16 mouse cellular contexts compared by ENCODE assay signal in the genomic region with DNA sequence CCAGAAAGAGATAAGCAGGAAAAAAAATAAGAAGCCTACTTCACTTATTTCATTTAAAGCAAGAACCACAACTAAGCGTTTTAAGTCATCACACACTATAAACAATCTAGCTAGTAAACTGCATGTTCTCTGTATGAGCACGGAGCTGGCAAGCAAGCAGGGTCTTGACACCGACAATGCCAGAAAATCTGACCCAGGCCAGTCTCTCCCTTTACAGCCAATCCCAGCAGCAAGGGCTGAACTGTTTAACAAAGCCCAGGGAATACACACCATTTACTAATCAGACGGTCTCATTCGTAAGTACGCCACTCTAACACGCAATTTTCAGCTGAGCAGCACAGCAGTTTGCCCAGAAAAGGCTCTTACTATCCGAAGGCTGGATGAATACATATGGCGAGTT.
DNase-seq lines count a peak whose midpoint lies in the region; ATAC-seq and TF ChIP-seq lines count a peak whose summit lies in the region.
"Had no signal": no experiment of that assay in that cellular context is flagged by ENCODE, and none has a peak within 500 bp of the region (broad histone marks: within the 10 kb centered on the region; RNA-seq: fewer than 3 reads in every experiment).

No protein-coding gene starts in this region.

- no peak overlapping the region for H3K4me3 ChIP-seq in heart, embryonic 11.5 days (ENCODE audit: low read depth, low read length)
- H3K4me3 ChIP-seq in left cerebral cortex, adult 2 months = no peak overlapping the region
- H3K4me3 ChIP-seq in lung, postnatal 0 days (ENCODE audit: low read depth, low read length) = no peak overlapping the region
- H3K4me3 ChIP-seq in lung, adult 2 months (replicated peaks; ENCODE audit: extremely low read depth, low read depth, low read length) = no peak overlapping the region
- H3K4me3 ChIP-seq: limb, embryonic 13.5 days; midbrain, embryonic 12.5 days had no signal

- H3K4me1 ChIP-seq in heart, embryonic 11.5 days (ENCODE audit: control insufficient read depth, insufficient read depth, low read length) = peaks cover 58% of the 10 kb centered on the region
- peaks cover 39% of the 10 kb centered on the region; the same call in 1 of the 2 replicates for H3K4me1 ChIP-seq in lung, postnatal 0 days (ENCODE audit: insufficient read depth, low read depth, low read length)
- peaks cover 49% of the 10 kb centered on the region for H3K4me1 ChIP-seq in lung, adult 2 months (ENCODE audit: control insufficient read depth, insufficient read depth, low read length)

- H3K27ac ChIP-seq in heart, embryonic 11.5 days (ENCODE audit: low read depth, low read length) = peak overlapping the region; percentile 37; the same call in 1 of the 2 replicates
- H3K27ac ChIP-seq in left cerebral cortex, adult 2 months = peak overlapping the region; percentile 4; the same call in 1 of the 2 replicates
- H3K27ac ChIP-seq in lung, postnatal 0 days (ENCODE audit: low read length) = peak overlapping the region; percentile 0; the same call in 1 of the 2 replicates
- H3K27ac ChIP-seq: limb, embryonic 13.5 days; midbrain, embryonic 12.5 days had no signal

- no peaks in the 10 kb centered on the region for H3K36me3 ChIP-seq in heart, embryonic 11.5 days (ENCODE audit: control insufficient read depth, insufficient read depth, low read length)
- H3K36me3 ChIP-seq in lung, postnatal 0 days (ENCODE audit: insufficient read depth, low read length) = no peaks in the 10 kb centered on the region
- H3K36me3 ChIP-seq: limb, embryonic 13.5 days; midbrain, embryonic 12.5 days had no signal

- no peak for TF ChIP-seq POLR2A in lung, adult 2 months (IDR thresholded peaks at IDR 0.05; ENCODE audit: borderline replicate concordance, extremely low read depth, low read depth, low read length)

- H3K27me3 ChIP-seq in heart, embryonic 11.5 days (ENCODE audit: control insufficient read depth, insufficient read depth, low read length) = no peaks in the 10 kb centered on the region
- no peaks in the 10 kb centered on the region for H3K27me3 ChIP-seq in lung, postnatal 0 days (replicated peaks; ENCODE audit: insufficient read depth, low read length)
- H3K27me3 ChIP-seq: limb, embryonic 13.5 days; midbrain, embryonic 12.5 days had no signal

- H3K4me2 ChIP-seq in heart, embryonic 11.5 days = no peak overlapping the region
- H3K4me2 ChIP-seq in lung, postnatal 0 days (replicated peaks; ENCODE audit: low read depth, low read length) = no peak overlapping the region
- H3K4me2 ChIP-seq: limb, embryonic 13.5 days; midbrain, embryonic 12.5 days had no signal

- ATAC-seq in heart, embryonic 11.5 days (replicated peaks; ENCODE audit: insufficient number of reproducible peaks, low FRiP score, low TSS enrichment) = no peak
- ATAC-seq in lung, postnatal 0 days = no peak
- ATAC-seq: hindbrain, embryonic 16.5 days; intestine, embryonic 16.5 days had no signal

- intact Hi-C loops in heart, postnatal 14 days (cut with DNase I) = loop anchor here (5.0 kb wide), 2 partner anchors 36 to 211 kb away; a partner anchor contains a TSS
- intact Hi-C loops in left cerebral cortex, adult 2 months (cut with DNase I) = no loop called here

- DNase-seq in heart, postnatal 14 days = no peak
- no peak for DNase-seq in left cerebral cortex, adult 2 months (ENCODE audit: extremely low spot score in 1 of 2, low spot score in 2 of 2)
- no peak for DNase-seq in left cerebral cortex, adult 11 months (ENCODE audit: low spot score)
- DNase-seq in lung, postnatal 0 days (ENCODE audit: low spot score) = peak; percentile 61
- no peak for DNase-seq in lung, adult 2 months
- DNase-seq in right cerebral cortex, adult 2 months (ENCODE audit: low spot score in 2 of 2) = no peak
- DNase-seq: cerebellum, adult 8-10 months; gastrocnemius, postnatal 14 days; kidney, postnatal 36 days; layer of hippocampus, adult 9-11 months; thymus, postnatal 14 days had no signal

- no peaks in the 10 kb centered on the region for H3K9me3 ChIP-seq in heart, embryonic 11.5 days (replicated peaks; ENCODE audit: control insufficient read depth, low read length)
- no peaks in the 10 kb centered on the region for H3K9me3 ChIP-seq in lung, postnatal 0 days (ENCODE audit: low read length)
- H3K9me3 ChIP-seq: limb, embryonic 13.5 days; midbrain, embryonic 12.5 days had no signal

- no peak for TF ChIP-seq EP300 in lung, postnatal 0 days (IDR thresholded peaks at IDR 0.05)

- no peak overlapping the region for H3K9ac ChIP-seq in heart, embryonic 11.5 days (ENCODE audit: low read depth, low read length)
- no peak overlapping the region for H3K9ac ChIP-seq in lung, postnatal 0 days (replicated peaks; ENCODE audit: low read depth)
- H3K9ac ChIP-seq: limb, embryonic 13.5 days; midbrain, embryonic 12.5 days had no signal

- WGBS in heart, embryonic 11.5 days (ENCODE audit: insufficient replicate concordance) = 69% methylated on average over 9 of the region's 9 CpGs
- WGBS in lung, postnatal 0 days = 43% methylated on average over 9 of the region's 9 CpGs
- WGBS in lung, adult 2 months = 61% methylated on average over 9 of the region's 9 CpGs

- TF ChIP-seq CTCF in left cerebral cortex, adult 2 months (IDR thresholded peaks at IDR 0.05) = no peak
- no peak for TF ChIP-seq CTCF in lung, postnatal 0 days (IDR thresholded peaks at IDR 0.05)
- TF ChIP-seq CTCF in lung, adult 2 months (IDR thresholded peaks at IDR 0.05; ENCODE audit: insufficient read depth, low read length) = no peak
